Mouse (Mus musculus) megakaryocyte progenitor cell, adult 5-6 weeks (primary cell): ENCODE measurements around the gene Gm20721. TPM values are rescaled to one million over a fixed set of nuclear protein-coding genes. Genes with fewer than 3 reads are reported as not detected.

Experiments used
- ATAC-seq: replicated peaks from 2 replicates; pipeline ENCODE4 v1.8.0; 2016; ENCODE audit warnings: mild to moderate bottlenecking, moderate TSS enrichment, inconsistent platforms; ENCODE audit not compliant: poor library complexity
- total RNA-seq, 2 experiments: library from RNA; stranded (forward) in 1 of 2; stranded (reverse) in 1 of 2; fragments of 157-497, 149-512 nt in 1 of 2; fragments of 200-1000 nt in 1 of 2; gene quantifications; 2 replicates each; pipeline versions ENCODE4 v1.2.3 to v1.2.4; 2015 to 2017

Gm20721 gene
- total RNA-seq, 2 experiments from 2014 or later = 3.1 TPM; not detected in 1

GRCm38 (mm10) chr2:174299091-174299770 lies 47.3 kb downstream of the Gm20721 start:
- ATAC-seq = no peak

DNA sequence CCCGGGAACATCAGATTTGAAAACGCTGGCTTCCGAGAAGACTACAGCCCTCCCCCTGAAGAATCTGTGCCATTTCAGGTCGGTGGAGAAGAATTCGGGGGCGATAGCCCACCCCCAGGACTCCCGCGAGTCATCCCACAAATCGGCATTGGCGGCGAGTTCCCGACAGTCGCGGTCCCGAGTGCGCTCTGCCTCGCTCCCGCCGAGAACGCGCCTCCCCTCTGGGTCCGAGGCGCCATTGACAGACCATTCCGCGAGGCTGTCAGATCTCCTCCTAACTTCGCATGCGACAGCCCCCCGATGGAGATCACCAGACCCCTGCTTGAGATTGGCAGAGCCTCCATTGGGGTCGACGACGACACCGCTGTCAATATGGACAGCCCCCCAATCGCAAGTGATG lies 48.0 kb downstream of the Gm20721 start:
- no peak for ATAC-seq

DNA sequence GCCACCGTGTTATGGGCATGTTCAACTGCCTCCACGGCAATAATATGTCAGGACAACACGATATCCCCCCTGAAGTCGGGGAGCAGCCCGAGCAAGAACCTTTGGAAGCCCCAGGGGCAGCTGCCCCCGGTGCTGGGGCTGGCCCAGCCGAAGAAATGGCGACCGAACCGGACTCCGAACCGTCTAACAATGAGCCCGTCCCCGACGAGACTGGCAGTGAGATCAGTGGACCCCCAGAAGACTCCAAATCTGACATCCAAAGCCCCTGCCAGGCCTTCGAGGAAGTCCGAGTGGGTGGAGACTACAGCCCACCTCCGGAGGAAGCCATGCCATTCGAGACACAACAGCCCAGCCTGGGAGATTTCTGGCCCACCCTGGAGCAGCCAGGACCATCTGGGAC lies 48.7 kb downstream of the Gm20721 start:
- no peak for ATAC-seq

DNA sequence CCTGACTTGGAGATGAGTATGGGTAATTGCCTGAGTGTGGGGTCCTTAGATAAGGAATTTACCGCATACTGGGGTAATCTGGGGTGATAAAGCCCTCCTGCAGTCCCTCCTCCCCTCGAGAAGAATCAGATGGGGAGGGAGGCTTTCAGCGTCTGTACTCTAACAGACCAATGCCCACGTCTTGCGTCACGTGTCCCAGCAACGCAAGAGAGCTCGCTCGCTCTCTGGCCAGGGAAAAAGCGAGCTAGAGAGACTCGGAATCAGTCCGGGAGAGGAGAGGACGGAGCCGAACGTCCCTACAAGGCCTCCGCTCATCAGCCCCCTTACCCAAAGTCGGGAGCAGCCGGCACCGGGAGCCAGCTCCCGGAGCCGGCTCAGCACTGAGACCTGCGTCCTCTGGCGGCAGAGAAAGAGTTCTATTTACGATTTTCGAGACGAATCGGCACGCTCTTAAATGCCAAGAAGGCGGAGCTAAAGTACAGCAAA lies 49.4 kb downstream of the Gm20721 start:
- peak; percentile 60 for ATAC-seq

GRCm38 (mm10) chr2:174295900-174296465 lies 50.5 kb downstream of the Gm20721 start:
- peak; percentile 11; the same call in 1 of the 2 replicates for ATAC-seq

DNA sequence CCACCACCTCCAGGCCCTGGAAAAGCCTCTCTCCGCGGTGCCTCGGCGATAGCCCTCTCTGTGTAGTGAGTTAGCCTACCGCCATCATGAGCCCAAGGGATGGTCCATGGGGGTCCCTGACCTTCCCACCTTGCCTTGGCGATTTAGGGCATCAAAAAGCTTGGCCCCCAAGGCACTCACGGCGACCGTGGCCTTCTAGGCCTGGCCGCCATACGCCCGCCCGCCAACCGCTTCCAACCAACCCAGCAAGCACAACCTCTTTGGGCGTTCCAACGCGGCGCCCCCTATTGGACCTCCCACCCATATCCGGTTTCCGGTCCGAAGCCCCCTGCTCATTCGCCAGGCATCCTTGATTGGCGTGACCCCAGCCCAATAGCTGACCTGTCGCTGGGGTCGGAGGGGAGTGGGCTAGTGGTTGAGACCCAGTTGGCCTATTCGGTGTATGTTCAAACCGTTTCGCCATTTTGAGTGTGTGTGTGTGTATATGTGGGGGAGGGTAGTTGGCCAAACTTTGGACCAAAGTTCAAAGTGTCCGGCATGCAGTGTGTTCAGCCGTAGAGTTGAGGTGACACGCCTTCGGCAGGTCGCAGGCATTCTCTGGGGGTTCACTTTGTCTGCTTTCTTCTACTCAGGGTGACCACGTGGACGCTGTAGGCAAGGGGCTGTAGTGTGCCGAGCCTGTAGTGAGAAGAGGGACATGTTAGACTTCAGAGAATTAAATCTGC lies 51.2 kb downstream of the Gm20721 start:
- peak; percentile 71 for ATAC-seq

GRCm38 (mm10) chr2:174294457-174294856 lies 52.1 kb downstream of the Gm20721 start:
- ATAC-seq = no peak

- ATAC-seq = no peak
Observed at GRCm38 (mm10) chr2:174291662-174292030, 54.9 kb downstream of the Gm20721 start.

DNA sequence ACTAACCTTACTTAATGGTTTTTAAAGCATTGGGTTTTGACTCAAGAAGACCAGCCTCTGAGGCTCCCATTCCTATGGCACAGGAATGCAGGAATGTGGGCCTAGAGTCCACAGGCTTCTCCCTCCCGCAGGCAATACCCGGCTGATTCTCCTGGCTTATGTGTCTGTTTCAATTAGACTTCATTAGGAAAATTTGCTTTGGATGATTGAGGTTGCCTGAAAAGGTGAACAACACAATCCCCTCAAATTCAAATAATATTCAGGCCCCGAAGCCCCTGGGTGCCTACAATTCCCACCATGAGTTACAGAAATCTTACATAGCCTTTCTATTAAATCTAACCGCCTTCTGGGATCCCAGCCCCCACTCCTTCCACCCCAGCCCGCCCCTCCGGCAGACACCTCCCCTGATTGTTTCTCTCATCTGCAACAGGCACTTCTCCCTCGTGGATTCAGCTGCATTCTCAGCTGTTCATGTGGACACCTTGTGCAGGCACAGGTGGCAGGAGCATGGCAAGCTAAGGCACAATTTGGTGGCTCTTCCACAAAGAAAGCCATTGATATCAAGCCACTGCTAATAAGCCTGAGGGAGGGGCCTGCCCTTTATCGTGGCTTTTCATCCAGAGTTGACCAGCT lies 55.4 kb downstream of the Gm20721 start:
- no peak for ATAC-seq

- ATAC-seq = no peak
Observed at GRCm38 (mm10) chr2:174288673-174289430, 57.7 kb downstream of the Gm20721 start.

DNA sequence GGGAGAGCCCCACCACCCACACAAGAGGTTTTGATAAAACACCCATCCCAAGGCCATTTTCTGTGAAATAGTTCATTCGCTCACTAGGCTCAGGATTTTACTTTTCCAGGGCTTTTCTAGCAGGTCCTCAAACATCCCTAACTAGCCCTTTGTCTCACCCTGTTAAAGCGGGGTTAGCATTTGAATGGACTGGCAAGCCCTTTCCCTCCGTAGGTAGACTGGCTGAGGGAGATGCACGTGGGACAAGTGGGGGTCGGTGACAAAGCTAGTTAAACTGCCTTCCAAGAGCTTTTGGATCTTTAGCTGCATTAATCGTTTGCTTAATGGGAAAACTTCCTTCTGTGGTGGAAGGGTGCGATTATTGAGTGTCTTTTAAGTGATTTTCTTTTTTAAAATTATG lies 58.6 kb downstream of the Gm20721 start:
- no peak for ATAC-seq

- no peak for ATAC-seq
Observed at GRCm38 (mm10) chr2:174285921-174286470, 60.5 kb downstream of the Gm20721 start.

DNA sequence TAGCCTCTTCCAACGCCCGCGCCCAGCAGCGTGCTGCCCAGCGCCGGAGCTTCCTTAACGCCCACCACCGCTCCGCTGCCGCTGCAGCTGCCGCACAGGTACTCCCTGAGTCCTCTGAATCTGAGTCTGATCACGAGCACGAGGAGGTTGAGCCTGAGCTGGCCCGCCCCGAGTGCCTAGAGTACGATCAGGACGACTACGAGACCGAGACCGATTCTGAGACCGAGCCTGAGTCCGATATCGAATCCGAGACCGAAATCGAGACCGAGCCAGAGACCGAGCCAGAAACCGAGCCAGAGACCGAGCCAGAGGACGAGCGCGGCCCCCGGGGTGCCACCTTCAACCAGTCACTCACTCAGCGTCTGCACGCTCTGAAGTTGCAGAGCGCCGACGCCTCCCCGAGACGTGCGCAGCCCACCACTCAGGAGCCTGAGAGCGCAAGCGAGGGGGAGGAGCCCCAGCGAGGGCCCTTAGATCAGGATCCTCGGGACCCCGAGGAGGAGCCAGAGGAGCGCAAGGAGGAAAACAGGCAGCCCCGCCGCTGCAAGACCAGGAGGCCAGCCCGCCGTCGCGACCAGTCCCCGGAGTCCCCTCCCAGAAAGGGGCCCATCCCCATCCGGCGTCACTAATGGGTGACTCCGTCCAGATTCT lies 61.6 kb downstream of the Gm20721 start:
- no peak for ATAC-seq

- peak; percentile 69 for ATAC-seq
Observed at GRCm38 (mm10) chr2:174284011-174284410, 62.5 kb downstream of the Gm20721 start, which contains the start of gene Gnas. TSS of gene Gnas (plus strand) at chr2:174284320.

- no peak for ATAC-seq
Observed at GRCm38 (mm10) chr2:174283341-174283740, 63.2 kb downstream of the Gm20721 start.

Other genes starting within 250 kb of the Gm20721 start
- 46.8 and 49.6 TPM in 2 replicates for gene Npepl1, start 236.4 kb downstream of the Gm20721 start, total RNA-seq (2015)
- gene Npepl1, start 236.4 kb downstream of the Gm20721 start, total RNA-seq (2017) = 28.2 and 31.7 TPM in 2 replicates
- 564 and 566 TPM in 2 replicates for gene Gnas, start 62.4 kb downstream of the Gm20721 start, total RNA-seq (2015)
- 218 and 221 TPM in 2 replicates for gene Gnas, start 62.4 kb downstream of the Gm20721 start, total RNA-seq (2017)
- 27.7 and 29.3 TPM in 2 replicates for gene Nelfcd, start 69.1 kb upstream of the Gm20721 start, total RNA-seq (2015)
- gene Nelfcd, start 69.1 kb upstream of the Gm20721 start, total RNA-seq (2017) = 33.8 and 43.0 TPM in 2 replicates
- 190 and 207 TPM in 2 replicates for gene Ctsz, start 92.3 kb upstream of the Gm20721 start, total RNA-seq (2015)
- 307 and 339 TPM in 2 replicates for gene Ctsz, start 92.3 kb upstream of the Gm20721 start, total RNA-seq (2017)
- gene Tubb1, start 104.0 kb upstream of the Gm20721 start, total RNA-seq (2015) = not detected in 2 replicates
- gene Tubb1, start 104.0 kb upstream of the Gm20721 start, total RNA-seq (2017) = 0.30 TPM in 1 of 2 replicates, not detected in the other
- gene Atp5e, start 117.4 kb upstream of the Gm20721 start, total RNA-seq (2015) = 546 and 547 TPM in 2 replicates
- gene Atp5e, start 117.4 kb upstream of the Gm20721 start, total RNA-seq (2017) = 250 and 276 TPM in 2 replicates
- gene Prelid3b, start 126.4 kb upstream of the Gm20721 start, total RNA-seq (2015) = 85.8 and 87.2 TPM in 2 replicates
- 145 and 157 TPM in 2 replicates for gene Prelid3b, start 126.4 kb upstream of the Gm20721 start, total RNA-seq (2017)